ENCODE assay signal across 20 mouse cellular contexts in genomic region chr2:128812761-128813160, GRCm38 (mm10). TPM values are rescaled to one million over a fixed set of nuclear protein-coding genes. Genes with fewer than 3 reads are reported as not detected.
DNase-seq lines count a peak whose midpoint lies in the region; TF ChIP-seq lines count a peak whose summit lies in the region.
"Had no signal": no experiment of that assay in that cellular context is flagged by ENCODE, and none has a peak within 500 bp of the region (broad histone marks: within the 10 kb centered on the region; RNA-seq: fewer than 3 reads in every experiment).

No protein-coding gene starts in this region.

- H3K36me3 ChIP-seq in liver, adult 2 months (ENCODE audit: control insufficient read depth, insufficient read depth, low read length), result no peaks in the 10 kb centered on the region
- H3K36me3 ChIP-seq: embryonic facial prominence, embryonic 10.5 days; heart, embryonic 10.5 days; hindbrain, embryonic 12.5 days had no signal

- no peaks in the 10 kb centered on the region for H3K79me2 ChIP-seq in liver, adult 2 months (ENCODE audit: control insufficient read depth, insufficient read depth, low read length)

- peak; percentile 85 for DNase-seq in liver, adult 2 months (ENCODE audit: extremely low read depth, low read depth, low spot score)
- no peak for DNase-seq in liver
- peak; percentile 78 for DNase-seq in ES-CJ7 (ENCODE audit: low read depth, low spot score)
- peak; percentile 74 for DNase-seq in ZHBTc4 (ENCODE audit: low read depth, low spot score)
- no peak for DNase-seq in right cerebral cortex, postnatal 25 days
- DNase-seq in testis, postnatal 14 days (ENCODE audit: low spot score), result no peak
- DNase-seq: adrenal gland, adult 8-10 months; adrenal gland, postnatal 36 days; cerebellum, adult 2 months; cerebellum, postnatal 10 days; forebrain, postnatal 0 days; gastrocnemius, postnatal 14 days; heart, postnatal 10 days; heart, postnatal 4 days had no signal

- H3K27me3 ChIP-seq in liver, adult 2 months (ENCODE audit: control insufficient read depth, insufficient read depth, low read length), result no peaks in the 10 kb centered on the region
- H3K27me3 ChIP-seq: CH12.LX; forebrain, embryonic 13.5 days; hindbrain, embryonic 12.5 days had no signal

- TF ChIP-seq POLR2A in liver, adult 2 months (IDR thresholded peaks at IDR 0.05; ENCODE audit: extremely low read depth, insufficient read depth, low read length), result no peak

- WGBS in liver, adult 2 months, result 17% methylated on average over 2 of the region's 2 CpGs

- H3K4me3 ChIP-seq in liver, adult 2 months (ENCODE audit: insufficient read depth, low read depth, low read length), result no peak overlapping the region
- H3K4me3 ChIP-seq: embryonic facial prominence, embryonic 10.5 days; forebrain, embryonic 13.5 days; heart, embryonic 10.5 days; hindbrain, embryonic 12.5 days had no signal

- H3K27ac ChIP-seq in liver, adult 2 months (replicated peaks; ENCODE audit: insufficient read depth, low read depth, low read length), result no peak overlapping the region
- H3K27ac ChIP-seq: embryonic facial prominence, embryonic 10.5 days; forebrain, embryonic 13.5 days; heart, embryonic 10.5 days; hindbrain, embryonic 12.5 days had no signal

- TF ChIP-seq CTCF in liver, adult 2 months (IDR thresholded peaks at IDR 0.05; ENCODE audit: low read depth, low read length), result no peak

- H3K4me1 ChIP-seq in liver, adult 2 months (ENCODE audit: control insufficient read depth, insufficient read depth, low read length), result peaks cover 2% of the 10 kb centered on the region; the same call in 1 of the 2 replicates
- H3K4me1 ChIP-seq: forebrain, embryonic 13.5 days had no signal

- H3K9ac ChIP-seq in liver, adult 2 months (ENCODE audit: low read depth, low read length), result no peak overlapping the region
- H3K9ac ChIP-seq: forebrain, embryonic 13.5 days; forebrain, postnatal 0 days; hindbrain, embryonic 12.5 days had no signal

RNA-seq across cellular contexts. Expression of gene Tmem87b, which starts 5.2 kb away (rescaled TPM):
- total RNA-seq in liver, adult 2 months (2014; rRNA removed), result 20.0 and 23.4 TPM in 2 replicates
- polyA plus RNA-seq in liver, adult 2 months (2012; rRNA removed), result 5.8 and 6.9 TPM in 2 replicates

RNA-seq across cellular contexts. Expression of gene Fbln7, which starts 50.0 kb away (rescaled TPM):
- total RNA-seq in liver, adult 2 months (2014; rRNA removed), result 0.28 and 0.34 TPM in 2 replicates
- 0.22 and 0.25 TPM in 2 replicates for polyA plus RNA-seq in liver, adult 2 months (2012; rRNA removed)
- total RNA-seq: CH12.LX, MEL had no signal

Comparison
In these comparisons a context has a peak if more than half of its experiments do, and no peak if none do; other contexts are left out.
1. DNase-seq: peak in liver, adult 2 months (single experiment), ES-CJ7 (single experiment) and ZHBTc4 (single experiment); none in liver (single experiment), right cerebral cortex, postnatal 25 days (single experiment) and testis, postnatal 14 days (single experiment).